Mouse (Mus musculus) kidney, embryonic 16.5 days (tissue): ENCODE results near the gene Olfr1417. TPM values are rescaled to one million over a fixed set of nuclear protein-coding genes. Genes with fewer than 3 reads are reported as not detected.
A peak's percentile ranks its signal among the peaks of the same experiment; 100 is the strongest.

ENCODE experiments used
- ATAC-seq: fragments of 200-750 bp; cut with Nextera tagmentation; 2 replicates; pipeline ENCODE4 v1.8.0; 2017; ENCODE audit warnings: moderate TSS enrichment; ENCODE audit not compliant: low FRiP score, low TSS enrichment
- H3K27ac ChIP-seq: fragments of 300-500 bp; sonication (generic); 2 replicates; pipeline ENCODE4 v1.5.1; 2014; ENCODE audit warnings: low read length
- H3K27me3 ChIP-seq: fragments of 300-500 bp; sonication (generic); 2 replicates; pipeline ENCODE4 v1.6.1; 2014; ENCODE audit warnings: low read length, control low read depth, mixed read lengths; ENCODE audit not compliant: insufficient read depth
- H3K36me3 ChIP-seq: fragments of 300-500 bp; sonication (generic); 2 replicates; pipeline ENCODE4 v1.6.1; 2014; ENCODE audit warnings: low read length, control low read depth, mixed read lengths; ENCODE audit not compliant: insufficient read depth
- H3K4me1 ChIP-seq: fragments of 300-500 bp; sonication (generic); 2 replicates; pipeline ENCODE4 v1.6.1; 2014; ENCODE audit warnings: low read length, control low read depth, mixed read lengths; ENCODE audit not compliant: insufficient read depth
- H3K4me2 ChIP-seq: fragments of 300-500 bp; sonication (generic); replicated peaks from 2 replicates; pipeline ENCODE4 v1.6.1; 2014; ENCODE audit warnings: low read depth, low read length
- H3K4me3 ChIP-seq: fragments of 300-500 bp; sonication (generic); 2 replicates; pipeline ENCODE4 v1.5.1; 2014; ENCODE audit warnings: mild to moderate bottlenecking, low read length
- H3K9ac ChIP-seq: fragments of 300-500 bp; sonication (generic); replicated peaks from 2 replicates; pipeline ENCODE4 v1.6.1; 2014; ENCODE audit warnings: low read length
- H3K9me3 ChIP-seq: fragments of 300-500 bp; sonication (generic); 2 replicates; pipeline ENCODE4 v1.6.1; 2016; ENCODE audit warnings: low read length, control low read depth
- WGBS: fragments of 180-500 bp; shearing (Covaris S2); extraction: QIAGEN DNeasy Blood & Tissue Kit; methylation state at CpG from one replicate; pipeline ENCODE4 v1.1.7; 2014; 5-methylcytosine and 5-hydroxymethylcytosine counted together
- polyA plus RNA-seq: library from polyadenylated mRNA; unstranded; fragments of >200 nt; fragmentation: Nextera tagmentation; extraction: Ambion mirVana; gene quantifications from 2 replicates; pipeline ENCODE4 v1.2.1, GENCODE M21; 2015

The Olfr1417 gene
- polyA plus RNA-seq, 1 experiment from 2014 or later = 0.16 TPM

GRCm38 (mm10) chr19:11813136-11813535 lies 25.9 kb downstream of the Olfr1417 start:
- Histone ChIP-seq H3K36me3 (no peaks in the 10 kb centered on the region), H3K4me1 (peaks cover 54% of the 10 kb centered on the region), H3K9me3 (no peaks in the 10 kb centered on the region), H3K27me3 (no peaks in the 10 kb centered on the region), H3K27ac (peak overlapping the region; percentile 35; the same call in 1 of the 2 replicates), H3K4me3 (no peak overlapping the region), H3K9ac (no peak overlapping the region), H3K4me2 (0 out of 2 replicates have a peak overlapping the region, but pooled peaks have one; percentile 10)
- no peak for ATAC-seq
- 62% methylated on average over 4 of the region's 4 CpGs for WGBS

- WGBS = 42% methylated on average over 5 of the region's 5 CpGs
- H3K27ac ChIP-seq = peak overlapping the region; percentile 68
- H3K9ac ChIP-seq = no peak overlapping the region
- ATAC-seq = peak; percentile 92
- H3K27me3 ChIP-seq = no peaks in the 10 kb centered on the region
- no peaks in the 10 kb centered on the region for H3K9me3 ChIP-seq
- H3K36me3 ChIP-seq = no peaks in the 10 kb centered on the region
- H3K4me3 ChIP-seq = no peak overlapping the region
- H3K4me2 ChIP-seq = 0 out of 2 replicates have a peak overlapping the region, but pooled peaks have one; percentile 6
- H3K4me1 ChIP-seq = peaks cover 50% of the 10 kb centered on the region
These were observed 27.2 kb downstream of the Olfr1417 start for GRCm38 (mm10) chr19:11811688-11812365.

- peak overlapping the region; percentile 50; the same call in 1 of the 2 replicates for H3K27ac ChIP-seq
These were observed 28.2 kb downstream of the Olfr1417 start for GRCm38 (mm10) chr19:11810856-11811255.

GRCm38 (mm10) chr19:11810003-11810758 lies 28.8 kb downstream of the Olfr1417 start:
- Histone ChIP-seq H3K9ac (no peak overlapping the region), H3K27me3 (no peaks in the 10 kb centered on the region), H3K4me3 (no peak overlapping the region), H3K36me3 (no peaks in the 10 kb centered on the region), H3K9me3 (no peaks in the 10 kb centered on the region), H3K4me2 (no peak overlapping the region), H3K27ac (peak overlapping the region; percentile 50; the same call in 1 of the 2 replicates), H3K4me1 (peaks cover 47% of the 10 kb centered on the region)
- WGBS = 73% methylated on average over 5 of the region's 5 CpGs
- ATAC-seq = no peak

More at GRCm38 (mm10) chr19:11810856-11811255, 28.2 kb downstream of the Olfr1417 start:
- Histone ChIP-seq H3K4me1 (peaks cover 47% of the 10 kb centered on the region), H3K4me3 (no peak overlapping the region), H3K9me3 (no peaks in the 10 kb centered on the region), H3K4me2 (no peak overlapping the region), H3K27me3 (no peaks in the 10 kb centered on the region), H3K36me3 (no peaks in the 10 kb centered on the region), H3K9ac (no peak overlapping the region)
- no peak for ATAC-seq
- 85% methylated on average over 1 of the region's 1 CpGs for WGBS

- ATAC-seq = no peak
- Histone ChIP-seq H3K27ac (no peak overlapping the region), H3K9me3 (no peaks in the 10 kb centered on the region), H3K4me2 (no peak overlapping the region), H3K4me3 (no peak overlapping the region), H3K9ac (no peak overlapping the region), H3K4me1 (peaks cover 31% of the 10 kb centered on the region), H3K27me3 (no peaks in the 10 kb centered on the region), H3K36me3 (no peaks in the 10 kb centered on the region)
- WGBS = 92% methylated on average over 2 of the region's 2 CpGs
These were observed 30.6 kb downstream of the Olfr1417 start for GRCm38 (mm10) chr19:11808452-11808851.

GRCm38 (mm10) chr19:11807822-11808221 lies 31.2 kb downstream of the Olfr1417 start:
- no peak overlapping the region for H3K4me2 ChIP-seq
- H3K4me1 ChIP-seq = peaks cover 25% of the 10 kb centered on the region
- no peak overlapping the region for H3K27ac ChIP-seq
- H3K36me3 ChIP-seq = no peaks in the 10 kb centered on the region
- H3K9ac ChIP-seq = no peak overlapping the region
- H3K27me3 ChIP-seq = no peaks in the 10 kb centered on the region
- ATAC-seq = no peak
- no peak overlapping the region for H3K4me3 ChIP-seq
- no peaks in the 10 kb centered on the region for H3K9me3 ChIP-seq
- 66% methylated on average over 6 of the region's 6 CpGs for WGBS

GRCm38 (mm10) chr19:11807251-11807650 lies 31.8 kb downstream of the Olfr1417 start:
- ATAC-seq = no peak
- H3K4me1 ChIP-seq = peaks cover 19% of the 10 kb centered on the region

GRCm38 (mm10) chr19:11804423-11804822 lies 34.6 kb downstream of the Olfr1417 start:
- no peaks in the 10 kb centered on the region for H3K27me3 ChIP-seq
- H3K4me1 ChIP-seq = no peaks in the 10 kb centered on the region
- no peaks in the 10 kb centered on the region for H3K9me3 ChIP-seq
- 65% methylated on average over 1 of the region's 1 CpGs for WGBS
- no peak overlapping the region for H3K4me2 ChIP-seq
- H3K27ac ChIP-seq = no peak overlapping the region
- no peak overlapping the region for H3K9ac ChIP-seq
- H3K36me3 ChIP-seq = 0 out of 2 replicates have a peak, but pooled peaks cover 6% of the 10 kb centered on the region
- no peak overlapping the region for H3K4me3 ChIP-seq
- ATAC-seq = no peak

More at GRCm38 (mm10) chr19:11807251-11807650, 31.8 kb downstream of the Olfr1417 start:
- Histone ChIP-seq H3K9ac (no peak overlapping the region), H3K9me3 (no peaks in the 10 kb centered on the region), H3K4me2 (no peak overlapping the region), H3K4me3 (no peak overlapping the region), H3K36me3 (0 out of 2 replicates have a peak, but pooled peaks cover 4% of the 10 kb centered on the region), H3K27me3 (no peaks in the 10 kb centered on the region), H3K27ac (no peak overlapping the region)
- 60% methylated on average over 2 of the region's 2 CpGs for WGBS

GRCm38 (mm10) chr19:11800531-11801315 lies 38.3 kb downstream of the Olfr1417 start:
- no peak overlapping the region for H3K4me3 ChIP-seq
- no peaks in the 10 kb centered on the region for H3K27me3 ChIP-seq
- peak; percentile 46; the same call in 1 of the 2 replicates for ATAC-seq
- WGBS = 81% methylated on average over 8 of the region's 8 CpGs
- H3K9ac ChIP-seq = no peak overlapping the region
- no peak overlapping the region for H3K27ac ChIP-seq
- H3K9me3 ChIP-seq = no peaks in the 10 kb centered on the region
- no peaks in the 10 kb centered on the region for H3K4me1 ChIP-seq
- H3K4me2 ChIP-seq = no peak overlapping the region
- 0 out of 2 replicates have a peak, but pooled peaks cover 6% of the 10 kb centered on the region for H3K36me3 ChIP-seq
